Mouse (Mus musculus) NIH3T3 (cell line): ENCODE data around the gene Mtss1l.
A peak's percentile ranks its signal among the peaks of the same experiment; 100 is the strongest.

Experiments
- DNase-seq: peaks from one replicate; pipeline ENCODE4 v3.0.0-alpha.2; 2012; ENCODE audit warnings: low read depth

Mtss1l gene

DNA sequence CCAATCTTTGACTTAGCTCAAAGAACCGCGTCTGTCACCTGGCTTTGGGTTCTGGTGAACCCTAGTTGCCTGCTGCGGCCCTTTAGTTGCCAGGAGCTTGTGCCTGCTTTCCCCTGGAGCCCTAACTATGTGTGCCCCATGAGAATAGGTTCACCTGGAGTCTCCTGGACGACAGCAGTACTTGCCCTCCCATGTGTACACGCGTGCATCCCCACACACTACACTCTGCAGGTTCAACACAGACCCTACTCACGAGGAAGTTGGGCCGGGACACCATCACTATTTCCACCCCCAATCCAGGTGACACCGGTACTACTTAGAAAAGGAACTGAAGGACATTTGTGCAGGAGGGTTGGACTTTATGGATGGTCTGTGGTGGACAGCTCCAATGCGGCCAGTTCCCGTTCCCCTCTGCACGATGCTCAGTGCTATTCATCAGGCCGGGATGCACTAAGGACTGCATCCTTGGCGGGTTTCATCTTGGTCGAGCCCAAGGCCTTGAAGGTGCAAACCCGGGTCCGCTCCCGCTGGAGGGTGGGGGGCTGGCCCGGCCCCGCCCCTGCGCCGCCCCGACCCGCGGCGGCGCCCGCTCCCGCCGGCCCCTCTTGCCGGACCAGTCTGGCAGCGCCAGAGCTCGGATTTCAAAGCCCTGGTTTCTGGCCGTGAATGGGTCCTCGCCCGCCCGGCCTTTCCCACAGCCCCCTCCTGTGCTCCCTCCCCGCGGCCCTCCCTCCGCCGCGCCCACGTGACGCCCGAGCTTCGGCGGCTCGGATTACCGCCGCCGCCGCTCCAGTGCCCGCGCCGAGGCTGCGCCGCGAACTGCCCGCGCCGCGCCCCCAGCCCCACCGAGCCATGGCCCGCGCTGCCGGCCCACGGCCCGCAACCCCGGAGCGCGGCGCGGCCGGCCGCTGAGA lies at the start of gene Mtss1l:
TSS of gene Mtss1l (plus strand) at position 792 of the 914 bp plus-strand sequence.
- DNase-seq = peak; percentile 95

DNA sequence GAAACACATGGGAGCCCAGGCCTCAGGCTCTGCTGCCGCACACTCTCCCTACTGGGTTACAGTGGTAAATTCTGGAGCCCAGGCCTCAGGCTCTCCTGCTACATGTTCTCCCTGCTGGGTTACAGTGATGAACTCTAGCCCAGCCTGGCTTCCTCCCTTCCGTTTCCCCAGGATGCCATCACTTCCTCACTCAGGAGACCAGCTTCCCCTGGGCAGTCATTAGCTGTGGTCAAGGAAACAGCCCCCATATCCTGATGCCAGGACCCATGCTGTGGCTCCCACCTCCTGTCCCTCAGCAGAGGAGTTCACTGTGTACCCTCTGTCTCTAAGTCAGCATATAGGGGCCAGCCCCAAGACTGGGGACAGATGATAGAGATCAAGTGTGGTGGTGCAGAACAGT lies 49.1 kb upstream of the Mtss1l start:
- DNase-seq = no peak

DNA sequence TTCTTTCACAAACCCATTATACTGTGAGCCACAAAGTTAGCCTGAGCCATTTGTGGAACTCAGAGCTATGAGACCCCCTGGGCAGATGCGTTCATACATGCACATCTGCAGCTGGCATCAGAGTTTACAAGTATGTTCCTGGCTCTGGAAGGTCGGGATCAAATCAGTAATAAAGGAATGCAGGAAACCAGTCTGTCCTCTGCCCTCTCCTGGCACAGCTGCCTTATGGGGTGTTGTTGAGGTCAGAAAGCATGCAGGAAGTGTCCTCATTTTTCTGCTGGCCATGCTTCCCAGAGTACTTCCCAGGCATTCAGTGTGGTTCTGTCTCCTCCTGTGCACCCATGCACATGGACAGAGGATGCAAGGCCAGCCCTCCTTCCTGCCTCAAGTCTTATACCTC lies 48.1 kb upstream of the Mtss1l start:
- DNase-seq = peak; percentile 59

DNA sequence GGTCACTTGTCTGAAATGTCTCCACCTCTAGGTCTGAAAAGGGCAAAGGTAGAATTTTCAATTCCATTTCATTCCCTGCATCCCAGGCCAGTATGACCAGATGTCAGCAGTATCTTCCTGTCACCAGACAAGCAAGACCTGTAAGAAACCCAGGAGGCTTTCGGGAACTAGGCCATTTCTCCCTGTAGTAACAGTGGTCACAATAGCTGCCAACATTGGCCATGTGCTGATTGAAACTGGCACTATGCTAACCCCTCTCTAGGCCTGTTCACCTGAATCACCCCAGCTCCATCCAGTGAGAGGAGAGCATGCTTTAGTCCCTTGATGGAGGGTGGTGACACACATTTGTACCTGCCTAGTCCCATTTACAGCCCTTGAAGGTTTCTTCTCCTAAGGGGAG lies 46.7 kb upstream of the Mtss1l start:
- DNase-seq = no peak

DNA sequence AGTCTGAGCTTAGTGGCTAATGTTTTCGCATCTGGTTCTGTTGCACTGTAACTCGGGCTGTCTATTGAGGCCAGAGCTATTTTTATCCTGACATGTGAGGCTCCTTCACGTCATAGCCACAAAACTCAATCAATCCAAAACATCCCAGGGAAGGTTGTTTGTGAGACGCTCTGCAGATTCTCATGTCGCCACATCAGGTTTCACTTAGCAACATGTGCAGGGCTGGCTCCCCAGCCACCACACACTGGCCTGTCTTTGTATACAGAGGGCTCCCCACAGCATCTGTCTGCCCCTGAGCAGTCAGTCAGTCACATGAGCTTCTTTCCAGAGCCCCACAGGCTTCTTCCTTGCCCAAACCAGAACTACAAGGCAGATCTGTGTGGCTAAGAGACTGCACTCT lies 44.6 kb upstream of the Mtss1l start:
- peak; percentile 96 for DNase-seq

DNA sequence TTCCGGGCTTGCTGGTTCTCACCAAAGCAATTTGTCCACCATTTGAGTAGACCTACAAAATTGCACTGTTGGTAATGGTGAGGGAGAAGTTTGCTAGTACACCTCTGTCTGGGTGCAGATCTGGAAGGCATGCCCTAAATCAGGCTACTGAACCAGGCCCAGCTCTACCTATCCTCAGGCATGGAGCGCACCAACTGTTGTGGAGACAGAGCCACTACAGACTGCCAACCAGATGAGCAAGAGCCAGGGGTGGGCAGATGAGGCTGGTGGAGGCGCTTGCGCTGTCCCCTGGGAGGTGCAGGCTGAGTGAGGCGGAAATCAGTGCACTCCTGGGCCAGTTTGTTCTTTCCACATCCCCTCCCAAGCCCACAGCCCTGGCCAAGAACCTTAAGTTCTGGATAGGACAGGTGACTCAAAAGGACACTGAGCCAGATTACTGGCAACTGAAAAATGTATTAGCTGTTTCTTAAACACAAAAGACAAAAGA lies 44.1 kb upstream of the Mtss1l start:
- peak; percentile 60 for DNase-seq

DNA sequence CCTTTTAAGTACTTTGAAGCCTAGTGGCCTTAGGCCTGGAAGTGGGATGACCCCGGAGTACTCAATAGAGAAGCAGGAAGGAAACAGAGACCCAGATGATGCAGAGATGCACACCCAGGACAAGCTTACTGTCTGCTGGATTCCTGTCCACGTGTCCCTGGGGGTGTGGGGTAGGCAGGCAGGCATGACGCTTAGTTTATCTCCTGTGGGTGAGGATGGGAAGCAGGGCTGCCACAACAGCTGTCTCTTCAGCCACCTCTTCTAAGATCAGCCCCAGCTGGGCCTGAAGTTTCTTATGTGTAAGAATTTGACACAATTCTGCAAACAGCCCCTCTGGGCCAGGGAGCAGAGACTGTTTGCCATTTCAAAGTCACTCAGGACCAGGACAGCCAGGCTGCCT lies 42.3 kb upstream of the Mtss1l start:
- no peak for DNase-seq

DNA sequence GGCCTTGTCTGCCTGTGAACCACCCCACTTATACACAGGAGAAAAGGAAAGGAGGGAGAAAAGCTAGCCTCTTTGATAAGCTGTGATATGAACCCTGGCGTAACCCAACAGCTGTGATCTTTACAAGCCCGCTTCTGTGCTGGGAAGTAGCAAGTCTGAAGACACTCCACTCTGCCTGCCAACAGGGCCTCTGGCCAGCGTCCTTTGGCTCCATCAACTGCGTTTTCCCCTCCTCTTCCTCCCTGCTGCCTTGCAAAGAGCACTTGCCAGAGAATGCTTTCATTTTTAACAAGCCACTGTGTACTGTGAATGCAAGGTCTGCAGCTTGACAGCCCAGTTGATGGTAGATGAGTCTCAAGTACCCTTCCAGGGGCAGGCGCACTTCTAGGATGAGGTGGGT lies 33.5 kb upstream of the Mtss1l start:
- peak; percentile 37 for DNase-seq

DNA sequence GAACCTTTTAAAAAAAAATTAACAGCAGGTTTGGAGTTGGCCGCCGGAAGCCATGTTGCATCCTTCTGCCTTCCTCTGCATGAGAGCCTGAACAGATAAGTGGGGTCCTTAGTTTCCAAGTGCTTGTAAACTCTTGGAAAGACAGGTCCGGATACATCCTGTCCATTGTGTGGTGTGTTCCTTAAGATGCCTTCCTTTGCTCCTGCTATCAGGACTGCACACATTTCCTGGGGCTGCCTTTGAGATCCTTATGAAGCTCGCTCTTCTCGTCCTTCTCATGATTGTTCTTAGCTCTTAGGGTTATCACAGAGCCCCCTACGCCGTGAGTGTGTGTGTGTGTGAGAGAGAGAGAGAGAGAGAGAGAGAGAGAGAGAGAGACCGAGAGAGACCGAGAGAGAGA lies 31.3 kb upstream of the Mtss1l start:
- no peak for DNase-seq

DNA sequence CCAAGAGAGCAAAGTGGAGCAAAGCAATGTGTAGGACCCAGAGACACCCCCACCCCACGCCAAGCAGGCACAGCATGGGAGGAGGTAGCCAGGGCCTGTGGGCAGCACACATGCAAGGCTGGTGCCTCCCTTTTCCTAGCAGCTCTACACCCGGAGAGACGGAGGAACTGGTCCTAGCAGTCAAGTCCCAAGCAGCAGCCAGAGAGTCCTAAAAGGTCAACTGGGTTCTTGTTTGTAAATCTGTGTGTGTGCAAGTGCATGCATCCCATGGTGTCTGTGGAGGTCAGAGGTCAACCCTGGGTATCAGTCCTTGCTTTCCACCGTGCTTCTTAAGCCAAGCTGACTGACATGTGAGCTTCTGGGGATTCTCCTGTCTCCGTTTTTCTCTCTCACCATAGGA lies 27.1 kb upstream of the Mtss1l start:
- no peak for DNase-seq

DNA sequence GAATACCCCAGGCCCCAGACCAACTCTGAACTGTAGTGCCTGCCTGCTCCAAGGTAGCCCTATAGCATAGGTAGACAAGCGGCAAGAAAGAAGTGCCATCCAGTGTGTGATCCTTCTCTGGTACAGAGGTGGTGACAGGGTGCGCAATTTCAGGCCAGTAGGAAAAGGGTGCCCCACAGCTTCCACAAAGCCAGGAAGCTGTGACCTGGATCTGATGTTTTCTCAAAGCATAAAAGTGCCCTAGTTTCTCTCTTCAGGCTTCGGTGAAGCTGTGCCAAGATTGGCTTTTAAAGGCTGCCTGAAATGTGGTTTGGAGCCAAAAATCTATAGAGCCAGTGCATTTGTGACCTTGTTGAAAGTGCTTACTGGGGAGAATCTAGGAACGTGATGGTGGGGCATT lies 26.4 kb upstream of the Mtss1l start:
- peak; percentile 30 for DNase-seq

DNA sequence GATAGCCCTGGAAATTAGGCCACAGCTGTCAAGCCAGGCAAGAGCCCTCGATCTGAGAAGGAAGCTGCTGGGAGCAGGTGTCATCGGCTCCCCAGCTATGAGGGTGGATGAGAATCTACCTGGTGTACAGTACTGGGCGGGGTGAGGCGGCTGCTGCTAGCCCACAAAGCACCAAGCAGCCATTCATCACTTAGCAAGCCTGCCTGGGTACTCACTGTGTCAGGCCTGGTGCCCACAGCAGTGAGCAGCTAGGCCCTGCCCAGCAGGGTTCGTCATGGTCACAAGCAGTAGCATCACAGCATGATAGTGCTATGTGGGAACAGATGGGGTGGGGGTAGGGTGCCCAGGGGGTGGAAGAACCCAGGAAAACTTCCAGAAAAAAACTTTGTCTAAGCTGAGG lies 25.8 kb upstream of the Mtss1l start:
- no peak for DNase-seq

DNA sequence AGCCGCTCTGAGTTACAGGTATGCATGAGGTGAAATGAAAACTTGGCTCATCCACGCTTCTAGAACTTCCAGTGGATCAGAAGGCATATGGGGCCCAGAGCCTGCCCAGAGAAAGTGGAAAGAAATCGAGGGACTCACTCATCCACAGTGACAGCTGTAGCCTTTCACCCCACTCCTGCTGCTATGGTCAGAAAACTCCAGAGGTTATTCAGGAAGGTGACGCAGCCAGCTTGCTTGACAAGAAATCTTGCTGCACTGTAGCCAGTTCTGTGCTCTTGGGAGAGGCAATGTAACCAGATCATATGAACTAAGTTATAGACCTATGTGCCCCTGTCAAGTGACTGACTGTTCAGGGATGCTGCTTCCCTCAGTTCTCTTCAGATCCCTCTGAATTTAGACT lies 25.2 kb upstream of the Mtss1l start:
- no peak for DNase-seq

DNA sequence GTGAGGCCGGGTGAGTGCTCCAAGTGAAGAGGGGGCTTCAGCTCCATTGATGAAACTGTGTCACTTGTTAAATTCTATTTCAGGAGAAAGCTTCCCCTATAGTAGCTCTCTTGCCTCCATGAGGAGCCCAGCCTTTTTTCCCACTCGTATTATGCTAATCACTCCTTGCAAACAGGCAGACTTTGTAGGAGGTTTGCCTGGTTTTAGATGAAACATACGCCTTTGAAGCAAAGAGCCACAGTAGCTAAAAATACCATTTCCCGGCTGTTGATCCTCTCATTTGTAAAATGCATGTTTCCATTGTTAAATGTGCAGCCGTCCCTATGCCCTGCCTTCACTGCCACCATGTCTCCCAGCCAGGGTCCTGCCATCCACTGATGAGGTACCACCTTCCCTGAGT lies 23.7 kb upstream of the Mtss1l start:
- DNase-seq = no peak

DNA sequence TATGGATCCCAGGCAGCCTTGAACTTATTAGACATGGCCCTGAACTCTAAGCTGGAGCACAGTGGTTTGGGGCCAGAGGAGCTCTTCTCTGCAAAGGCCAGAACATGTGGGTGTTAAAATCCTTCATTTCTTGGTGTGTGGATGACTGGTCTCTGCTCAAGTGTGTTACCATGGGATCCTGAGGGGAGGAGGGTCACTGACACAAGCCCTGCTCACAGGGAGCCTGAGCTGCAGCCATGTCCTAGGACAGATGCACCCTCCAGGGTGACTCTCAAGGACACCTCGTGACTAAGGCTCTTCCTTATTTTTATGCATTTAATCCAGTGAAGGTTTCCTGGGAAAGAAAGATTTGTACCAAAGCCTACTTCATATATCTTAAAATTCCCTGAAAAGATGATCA lies 23.2 kb upstream of the Mtss1l start:
- DNase-seq = no peak

DNA sequence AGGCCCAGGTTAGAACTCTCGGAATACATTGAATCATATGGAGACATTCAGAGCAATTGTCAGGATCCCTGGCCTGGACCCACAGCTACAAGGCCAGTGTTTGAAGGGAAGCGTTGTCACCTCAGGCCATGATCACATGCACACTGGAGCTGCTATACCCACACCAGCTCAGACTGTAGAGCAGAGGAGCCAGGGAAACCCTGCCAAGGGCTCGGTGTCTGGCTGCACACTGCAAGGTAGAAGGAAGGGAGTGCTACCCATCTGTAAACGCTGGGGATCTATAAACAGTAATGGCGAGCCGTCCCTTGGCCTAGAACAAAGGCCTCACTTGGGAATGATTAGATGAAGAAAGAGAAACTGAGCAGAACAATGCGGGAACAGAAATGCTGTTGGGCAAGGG lies 21.8 kb upstream of the Mtss1l start:
- no peak for DNase-seq

DNA sequence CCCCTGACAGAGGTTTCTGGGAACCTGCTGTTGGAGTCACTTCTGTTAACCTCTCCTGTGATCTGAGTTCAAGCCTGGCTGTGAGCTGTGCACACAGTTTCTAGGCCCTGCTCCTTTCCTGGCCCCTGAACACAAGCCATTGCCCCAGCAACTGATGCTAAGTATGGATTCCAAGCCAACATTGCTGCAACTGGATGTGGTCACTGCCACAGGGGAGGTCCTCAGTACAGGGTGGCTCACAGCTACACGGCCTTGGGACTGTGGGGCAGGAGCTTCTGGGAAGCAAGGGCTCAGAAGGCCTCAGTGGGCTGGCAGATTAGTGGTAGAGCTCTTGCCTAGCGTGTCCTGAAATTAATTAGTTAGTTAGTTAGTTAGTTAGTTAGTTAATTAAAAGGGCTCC lies 20.7 kb upstream of the Mtss1l start:
- DNase-seq = no peak

DNA sequence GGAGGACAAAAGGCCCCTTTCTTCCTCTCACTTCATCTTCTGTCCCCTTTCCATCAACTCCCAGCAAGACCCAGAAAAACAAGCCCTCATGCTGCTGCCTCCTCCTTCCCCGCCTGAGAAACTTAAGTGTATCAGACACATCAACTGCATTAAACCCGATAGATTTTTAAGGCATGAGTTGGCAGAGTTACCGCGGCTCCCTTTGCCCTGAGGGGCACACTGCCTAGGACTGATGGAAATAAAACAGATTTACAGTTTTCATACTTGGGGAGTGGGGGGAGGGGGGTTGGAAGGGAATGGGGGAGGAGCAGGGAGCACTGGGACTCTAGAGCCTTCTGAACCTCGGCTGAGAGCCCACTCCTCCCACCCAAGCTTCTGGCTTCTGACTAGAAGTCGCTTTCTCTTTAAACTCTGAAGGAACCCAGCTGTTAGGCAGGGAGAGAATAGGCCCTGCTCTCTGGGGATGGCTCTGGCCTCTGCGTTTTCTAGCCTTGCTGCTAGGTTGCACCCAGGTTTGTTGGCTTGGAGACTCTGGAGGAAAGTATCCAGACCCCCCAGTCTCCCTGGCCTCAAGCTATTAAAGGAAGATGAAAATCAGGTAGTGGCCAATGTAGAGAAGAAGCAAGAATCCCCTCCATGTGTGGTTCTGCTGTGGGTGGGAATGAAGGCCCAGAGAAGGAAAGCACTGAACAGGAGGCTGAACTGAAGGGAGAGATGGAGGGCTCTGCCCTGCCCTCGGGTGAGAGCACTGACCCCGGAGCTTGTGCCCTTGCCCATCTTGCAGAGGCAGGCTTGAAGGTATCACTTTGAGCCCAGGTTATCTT lies 18.4 kb upstream of the Mtss1l start:
- DNase-seq = peak; percentile 95

DNA sequence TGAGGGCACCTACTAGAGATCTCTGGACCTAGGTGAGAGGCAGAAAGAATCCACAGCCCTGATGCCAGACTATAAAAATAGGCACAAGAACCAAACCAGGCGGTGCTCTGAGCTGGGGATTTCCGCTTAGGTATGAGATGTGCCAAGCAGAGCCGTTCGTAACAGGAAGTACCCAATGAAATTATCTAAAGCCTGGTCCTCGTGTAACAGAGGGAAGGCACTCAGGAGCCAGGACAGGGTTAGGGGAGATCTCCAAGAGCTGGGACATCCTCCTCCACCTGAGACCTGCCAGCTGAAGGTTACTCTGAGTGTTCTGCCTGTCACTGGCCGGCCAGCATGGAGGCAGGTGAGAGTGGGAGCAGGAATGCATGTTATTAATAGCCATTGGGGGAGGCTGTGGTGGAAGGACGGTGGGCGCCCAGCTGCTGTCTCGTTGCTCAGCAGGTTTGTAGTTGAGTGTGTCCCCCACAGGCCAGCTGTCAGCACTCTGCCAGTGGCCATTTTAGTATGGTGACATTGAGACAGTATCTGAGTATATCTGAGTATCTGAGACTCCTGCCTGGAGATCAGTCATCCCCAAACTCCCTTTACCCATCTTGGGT lies 17.7 kb upstream of the Mtss1l start:
- no peak for DNase-seq

DNA sequence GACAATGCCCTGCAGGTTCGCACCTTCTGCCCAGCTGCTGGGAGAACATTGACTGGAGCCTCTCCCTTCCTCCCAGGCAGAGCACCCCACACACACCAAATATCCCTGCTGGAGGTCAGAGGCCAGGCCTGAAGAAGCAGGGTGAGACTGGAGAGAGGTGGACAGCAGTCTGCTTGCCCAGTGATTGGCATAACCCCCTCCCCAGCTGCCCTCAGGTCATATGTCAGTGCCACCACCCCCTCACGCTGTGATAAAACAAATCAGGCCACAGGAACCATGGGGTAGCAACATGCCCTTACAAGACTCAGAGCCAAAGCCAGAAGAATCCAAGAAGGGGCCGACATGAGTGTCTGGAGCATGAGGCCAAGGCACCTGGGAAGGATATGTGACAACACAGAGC lies 17.2 kb upstream of the Mtss1l start:
- DNase-seq = no peak

DNA sequence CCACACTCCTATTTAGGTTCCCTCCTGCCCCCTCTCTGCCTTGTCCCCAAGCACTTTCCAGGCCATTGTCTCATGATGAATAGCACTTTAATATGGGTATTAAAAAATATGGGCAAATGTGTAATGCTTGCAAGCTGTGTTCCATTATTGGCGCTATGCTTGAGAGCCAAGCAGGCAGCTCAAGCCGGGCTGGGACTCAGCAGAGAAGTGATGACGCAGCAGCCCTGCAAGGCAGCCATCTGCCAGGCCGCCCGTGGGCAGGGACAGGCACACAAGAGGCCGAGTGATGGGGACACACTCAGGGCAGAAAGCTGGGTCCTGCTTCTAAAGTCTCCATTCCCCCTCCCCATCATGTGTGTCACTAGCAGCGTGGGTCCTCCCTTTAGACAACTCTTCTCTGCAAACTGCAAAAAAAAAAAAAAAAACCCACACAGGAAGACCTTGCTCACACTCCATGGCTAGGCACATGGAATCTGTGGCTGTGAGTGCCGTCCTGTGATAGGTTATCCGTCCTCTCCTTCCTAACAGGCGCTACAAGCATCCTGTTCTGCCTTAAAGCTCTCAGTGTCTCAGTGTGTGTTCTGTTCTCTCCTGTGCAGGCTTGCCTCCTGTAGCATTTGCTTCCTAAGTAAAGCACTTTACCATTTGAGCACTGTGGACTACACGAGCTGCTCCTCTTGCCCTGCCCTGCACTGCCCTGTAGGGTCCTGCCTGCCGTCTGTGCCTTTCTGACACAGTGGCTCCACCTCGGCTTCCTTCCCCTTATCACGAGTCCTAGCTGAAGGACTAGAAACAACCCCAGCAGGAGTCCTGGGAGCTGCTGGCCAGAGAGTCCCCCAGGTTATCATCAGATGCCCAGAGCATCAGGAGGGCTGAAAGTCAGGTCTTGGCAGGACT lies 15.6 kb upstream of the Mtss1l start:
- DNase-seq = no peak
